Mouse (Mus musculus) cerebellum, adult 11-12 months (tissue): ENCODE results near the gene Fcor.

ENCODE experiments used
- DNase-seq: peaks from one replicate; pipeline ENCODE4 v3.0.0; 2022

The Fcor gene

DNA sequence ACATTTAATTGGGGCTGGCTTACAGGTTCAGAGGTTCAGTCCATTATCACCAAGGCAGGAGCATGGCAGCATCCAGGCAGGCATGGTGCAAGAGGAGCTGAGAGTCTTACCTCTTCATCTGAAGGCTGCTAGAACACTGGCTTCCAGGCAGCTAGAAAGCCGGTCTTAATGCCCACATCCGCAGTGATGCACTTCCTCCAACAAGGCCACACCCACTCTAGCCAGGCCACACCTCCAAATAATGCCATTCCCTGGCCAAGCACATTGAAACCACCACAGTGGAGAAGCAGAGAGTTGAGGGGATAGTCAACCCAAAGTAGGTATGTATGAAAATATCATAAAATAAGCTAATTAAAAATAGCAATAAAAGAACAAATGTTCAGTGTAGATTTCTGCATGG, 1.8 kb downstream of the Fcor start:
- DNase-seq, result peak; percentile 29

DNA sequence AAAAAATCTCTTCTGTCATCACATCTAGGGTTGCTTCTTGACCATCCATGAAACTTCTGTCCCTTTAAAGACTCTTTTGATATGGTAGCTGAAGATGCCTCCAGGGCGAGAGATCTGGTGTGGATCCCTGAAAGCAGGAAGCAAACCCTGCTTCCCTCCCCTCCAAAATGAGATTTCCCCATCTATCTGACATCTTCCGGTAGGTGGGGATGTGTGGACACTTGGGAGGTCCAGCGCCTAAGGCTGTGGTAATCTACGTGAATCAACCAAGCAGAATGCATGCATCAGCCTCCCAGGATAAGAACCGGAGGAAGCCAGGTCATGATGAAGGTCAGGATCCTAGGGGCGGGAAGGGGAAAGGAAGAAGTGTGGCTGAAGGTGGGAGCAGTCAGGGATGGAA, 6.7 kb downstream of the Fcor start, which contains the start of gene Mcemp1:
Gene Mcemp1 (plus strand): TSS at position 248 of the 400 bp plus-strand sequence.
- DNase-seq, result no peak

DNA sequence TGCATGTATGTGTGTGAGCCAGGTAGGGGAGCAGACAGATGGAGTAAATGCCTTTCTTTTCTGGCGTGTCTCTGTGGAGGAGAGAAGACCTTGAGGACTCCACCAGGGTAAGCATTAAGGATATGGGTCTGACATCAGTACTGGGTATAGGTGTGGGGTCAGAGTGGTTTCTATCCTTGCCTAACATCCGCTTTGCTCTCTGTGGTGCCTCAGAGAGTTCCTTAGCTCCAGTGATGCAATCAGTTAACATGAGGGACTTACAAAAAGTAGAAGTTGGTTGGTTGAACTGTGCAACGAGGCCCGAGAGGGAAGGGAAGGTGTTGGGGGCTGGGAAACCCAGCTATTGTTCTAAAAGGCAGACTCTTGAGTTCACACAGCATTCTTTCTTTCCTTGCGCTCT, 7.8 kb downstream of the Fcor start:
- no peak for DNase-seq

DNA sequence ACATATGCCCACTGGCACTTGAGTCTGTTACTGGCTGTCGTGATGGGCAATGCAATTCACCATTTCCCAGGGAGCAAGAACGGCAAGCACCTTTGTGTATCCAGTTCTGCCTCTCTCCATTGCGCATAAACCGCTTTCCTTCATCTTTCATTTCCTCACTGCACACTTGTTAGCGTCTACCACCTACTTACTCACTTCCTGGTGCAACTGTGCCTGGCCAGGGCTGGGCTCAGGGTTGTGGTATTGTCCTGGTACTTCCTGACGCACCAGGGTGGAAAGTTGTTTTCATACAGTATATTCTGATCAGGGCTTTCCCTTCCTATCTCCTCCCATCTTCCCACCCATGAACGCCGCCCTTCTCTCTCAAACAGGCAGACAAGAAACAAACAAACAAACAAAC, 11.3 kb downstream of the Fcor start:
- no peak for DNase-seq

DNA sequence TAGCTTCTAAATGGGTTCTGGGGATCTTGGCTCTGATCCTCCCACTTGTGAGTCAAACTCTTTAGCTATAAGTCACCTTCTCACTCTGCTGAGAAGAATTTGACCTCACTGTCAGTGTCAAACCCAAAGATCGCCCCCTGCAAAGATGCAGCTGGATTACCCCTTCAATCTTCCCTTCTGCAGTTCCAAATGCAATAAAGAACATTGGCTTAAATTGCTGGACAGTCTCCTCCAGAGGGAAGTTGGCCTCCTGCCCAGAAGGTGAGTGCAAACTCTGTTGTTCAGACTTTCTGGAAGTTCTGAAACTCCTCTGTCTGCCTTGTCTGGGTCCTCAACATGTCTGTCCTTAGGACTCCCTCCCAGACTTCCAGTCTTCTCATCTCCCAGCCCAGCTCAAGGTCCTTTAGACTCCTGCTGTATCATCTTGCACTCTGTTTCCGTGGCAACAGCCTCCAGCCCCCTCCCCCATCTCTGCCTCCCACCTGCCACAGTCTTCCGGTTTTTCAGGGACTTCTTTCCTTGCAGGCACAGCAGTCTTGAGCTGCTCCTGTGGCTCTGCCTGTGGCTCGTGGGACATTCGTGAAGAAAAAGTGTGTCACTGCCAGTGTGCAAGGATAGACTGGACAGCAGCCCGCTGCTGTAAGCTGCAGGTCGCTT, 15.3 kb downstream of the Fcor start:
- DNase-seq, result no peak

DNA sequence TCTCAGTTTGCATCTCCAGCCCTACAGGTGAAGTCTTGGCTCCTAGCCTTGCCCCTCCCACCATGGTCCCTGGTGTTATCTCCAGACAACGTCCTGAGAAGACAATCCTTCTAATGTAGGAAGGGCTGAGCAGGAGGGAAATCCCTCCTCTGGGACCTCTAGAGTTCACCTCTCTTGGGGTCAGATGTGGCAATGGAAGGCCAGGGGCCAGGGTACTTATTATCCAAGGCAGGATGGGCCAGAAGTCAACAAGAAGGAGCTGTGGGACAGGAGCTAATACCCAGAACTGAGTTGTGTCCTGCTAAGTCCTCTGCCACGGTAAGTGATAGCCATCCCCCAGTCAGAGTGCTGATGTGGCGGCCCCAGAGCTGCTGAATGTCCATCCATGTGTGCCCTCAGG, 16.6 kb downstream of the Fcor start, which contains the start of gene Retn:
Gene Retn (plus strand): TSS at position 245 of the 400 bp plus-strand sequence.
- no peak for DNase-seq

DNA sequence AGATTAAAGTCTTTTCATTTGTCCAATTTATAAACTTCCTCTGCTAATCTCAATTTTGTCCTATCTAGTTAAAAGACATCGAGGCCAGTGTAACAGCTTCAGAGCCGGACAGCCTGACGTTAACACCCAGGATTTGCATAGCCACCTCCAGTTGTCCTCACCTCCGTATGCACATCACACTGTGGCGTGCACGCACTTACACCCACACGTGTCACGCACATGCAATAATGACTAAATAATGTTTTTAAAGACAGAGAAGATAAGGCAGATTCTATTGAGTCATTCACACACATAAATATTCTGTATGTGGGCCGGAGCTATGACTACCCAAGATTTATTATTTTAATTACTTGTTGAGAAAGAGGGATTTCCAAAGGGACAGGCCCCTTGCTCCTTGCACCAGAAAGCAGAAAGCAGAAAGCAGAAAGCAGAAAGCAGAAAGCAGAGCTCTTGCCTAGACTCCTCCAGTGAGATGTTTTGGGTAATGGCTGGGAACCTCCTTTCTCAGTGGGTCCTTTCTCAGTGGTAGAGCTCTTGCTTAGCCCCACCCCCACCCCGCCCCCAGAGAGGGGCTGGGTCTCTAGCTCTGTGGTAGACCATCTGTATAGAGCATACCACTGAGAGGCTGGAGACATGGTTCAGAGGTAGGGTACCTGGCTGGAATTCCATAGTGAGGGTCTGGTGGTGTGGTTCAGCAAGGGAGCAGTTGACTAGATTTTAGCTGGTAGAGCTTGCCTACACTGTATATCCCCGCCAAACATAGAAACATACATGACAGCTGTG, 17.2 kb downstream of the Fcor start:
- no peak for DNase-seq

DNA sequence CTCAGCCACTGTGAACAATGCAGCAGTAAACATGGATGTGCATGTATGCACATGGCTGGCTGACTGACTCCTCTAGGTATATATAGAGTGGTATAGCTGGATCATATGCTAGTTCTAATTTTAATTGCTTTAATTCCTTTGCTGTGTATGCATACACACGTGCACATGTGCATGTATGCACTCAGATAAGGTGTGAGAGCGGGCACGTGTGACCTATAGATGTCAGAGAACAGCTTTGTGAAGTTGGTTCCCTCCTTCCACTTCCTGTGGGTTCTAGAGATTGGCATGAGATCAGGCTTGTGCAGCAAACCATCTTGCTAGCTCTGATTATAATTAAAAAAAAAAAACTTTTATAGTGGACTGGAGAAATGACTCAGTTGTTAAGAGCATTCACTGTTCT, 19.3 kb downstream of the Fcor start:
- DNase-seq, result no peak

DNA sequence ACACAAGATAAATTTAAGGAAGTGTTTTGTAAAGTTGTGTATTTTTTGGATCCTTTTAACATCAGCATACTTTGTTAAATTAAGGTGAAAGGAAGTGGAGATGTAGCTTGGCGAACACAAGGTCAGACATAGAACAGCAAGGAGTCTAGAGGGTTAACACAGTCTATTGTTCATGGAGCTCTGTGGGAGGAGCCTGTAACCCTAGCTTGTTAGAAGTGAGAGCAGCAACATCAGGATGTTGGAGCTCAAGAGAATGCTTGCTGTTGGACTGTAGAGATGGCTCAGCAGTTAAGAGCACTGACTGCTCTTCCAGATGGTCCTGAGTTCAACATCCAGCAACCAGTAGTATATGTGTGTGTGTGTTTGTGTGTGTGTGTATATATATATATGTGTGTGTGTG, 23.2 kb downstream of the Fcor start:
- no peak for DNase-seq

DNA sequence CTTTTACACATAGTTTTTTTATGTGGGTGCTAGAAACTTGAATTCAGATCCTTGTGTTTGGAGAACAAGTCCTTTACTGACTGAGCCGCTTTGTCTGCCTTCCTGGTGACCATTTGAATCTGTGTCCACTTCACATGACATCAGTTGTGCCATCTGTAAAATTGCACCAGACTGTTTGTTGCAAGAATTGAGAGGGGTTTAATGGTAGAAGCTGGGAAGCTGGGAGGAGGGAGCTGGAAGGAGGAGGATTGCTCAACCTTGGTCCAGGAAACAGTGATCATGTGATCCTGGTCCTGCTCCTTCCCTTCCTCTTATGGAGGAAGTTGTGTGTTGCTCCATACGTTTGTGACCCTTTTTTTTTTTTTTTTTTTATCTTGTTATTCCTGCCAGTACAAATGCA, 23.9 kb downstream of the Fcor start:
- no peak for DNase-seq

DNA sequence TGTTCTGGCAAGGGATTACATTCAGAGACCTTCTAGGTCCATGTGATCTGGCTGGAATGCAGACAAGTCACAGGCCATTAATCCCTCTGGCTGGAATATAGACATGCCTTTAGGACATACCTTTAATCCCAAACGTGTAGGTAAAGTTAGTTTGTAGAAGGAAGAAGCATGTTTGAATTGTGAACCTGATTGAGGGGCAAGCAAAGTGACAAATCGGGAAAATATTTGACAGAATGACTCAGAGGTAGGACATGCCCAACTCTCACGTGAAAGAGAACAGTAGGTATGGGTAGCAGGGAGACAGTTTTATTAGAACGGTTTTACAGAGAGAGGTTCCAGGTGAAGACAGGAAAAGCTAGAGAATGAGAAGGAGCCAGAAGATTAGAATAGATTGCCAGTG, 24.6 kb downstream of the Fcor start:
- DNase-seq, result no peak

DNA sequence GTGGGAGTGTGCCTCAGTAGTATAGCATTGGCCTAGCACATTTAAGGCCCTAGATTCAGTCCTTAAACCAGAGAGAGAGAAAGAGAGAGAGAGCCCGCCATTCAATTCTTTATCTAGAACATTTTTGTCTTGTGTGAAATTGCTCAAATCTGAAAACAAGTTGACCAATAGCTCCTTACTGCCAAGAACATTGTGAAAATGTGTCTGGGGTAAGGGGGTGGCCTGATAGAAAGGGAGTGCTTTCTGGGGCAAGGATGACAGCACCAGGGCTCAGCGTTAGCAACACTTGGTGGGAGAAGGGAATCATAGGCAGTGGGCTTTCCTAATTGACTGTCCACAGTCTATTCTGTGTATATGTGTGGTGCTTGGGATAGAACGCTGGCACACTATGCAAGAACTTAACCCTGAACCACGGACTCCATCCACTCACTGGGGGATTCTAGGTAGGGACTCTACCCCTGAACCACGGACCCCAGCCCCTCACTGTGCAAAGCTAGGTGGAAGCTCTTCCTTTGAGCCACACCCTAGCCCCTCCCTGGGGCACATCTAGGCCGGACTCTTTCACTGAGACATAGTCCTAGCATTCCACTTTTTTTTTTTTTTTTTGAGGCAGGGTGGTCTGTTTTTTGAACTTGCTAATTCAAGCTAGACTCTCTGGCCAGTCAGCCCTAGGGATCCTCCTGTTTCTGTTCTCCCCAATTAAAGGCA, 25.2 kb downstream of the Fcor start:
- DNase-seq, result no peak

DNA sequence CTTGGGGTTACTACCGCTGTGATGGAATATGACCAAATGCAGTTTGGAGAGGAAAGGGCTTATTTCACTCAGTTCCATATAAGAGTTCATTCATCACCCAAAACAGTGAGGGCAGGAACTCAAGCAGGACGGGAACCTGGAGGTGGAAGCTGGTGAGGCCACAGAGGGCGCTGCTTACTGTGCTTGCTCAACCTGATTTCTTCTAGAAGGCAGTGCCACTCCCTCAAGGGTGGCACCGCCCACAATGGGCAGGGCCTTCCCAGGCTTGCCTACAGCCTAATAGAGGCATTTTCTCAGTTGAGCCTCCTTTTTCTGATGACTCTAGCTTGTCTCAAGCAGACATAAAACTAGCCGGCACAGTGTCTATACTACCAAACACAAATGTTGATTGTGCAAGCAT, 26.4 kb downstream of the Fcor start:
- DNase-seq, result peak; percentile 27

DNA sequence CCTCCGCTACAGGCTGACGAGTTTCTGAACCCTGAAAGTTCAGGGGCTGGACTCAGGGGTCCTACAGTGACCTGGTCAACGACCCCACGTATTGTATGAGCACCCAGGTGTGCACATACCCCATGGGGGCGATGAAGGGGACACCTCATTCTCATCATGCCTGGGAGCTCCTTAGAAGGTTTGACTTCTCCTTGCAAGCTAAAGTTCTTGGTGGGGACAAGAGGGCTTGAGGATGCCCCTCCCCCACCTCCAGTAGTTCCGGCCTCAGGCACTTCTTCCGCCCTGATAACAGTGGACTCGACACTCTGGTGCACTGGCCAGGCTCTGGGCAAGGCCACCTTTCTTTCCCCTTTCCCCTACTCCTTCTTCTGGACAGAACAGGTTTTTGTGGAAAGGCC, 40.7 kb downstream of the Fcor start:
- DNase-seq, result peak; percentile 54

DNA sequence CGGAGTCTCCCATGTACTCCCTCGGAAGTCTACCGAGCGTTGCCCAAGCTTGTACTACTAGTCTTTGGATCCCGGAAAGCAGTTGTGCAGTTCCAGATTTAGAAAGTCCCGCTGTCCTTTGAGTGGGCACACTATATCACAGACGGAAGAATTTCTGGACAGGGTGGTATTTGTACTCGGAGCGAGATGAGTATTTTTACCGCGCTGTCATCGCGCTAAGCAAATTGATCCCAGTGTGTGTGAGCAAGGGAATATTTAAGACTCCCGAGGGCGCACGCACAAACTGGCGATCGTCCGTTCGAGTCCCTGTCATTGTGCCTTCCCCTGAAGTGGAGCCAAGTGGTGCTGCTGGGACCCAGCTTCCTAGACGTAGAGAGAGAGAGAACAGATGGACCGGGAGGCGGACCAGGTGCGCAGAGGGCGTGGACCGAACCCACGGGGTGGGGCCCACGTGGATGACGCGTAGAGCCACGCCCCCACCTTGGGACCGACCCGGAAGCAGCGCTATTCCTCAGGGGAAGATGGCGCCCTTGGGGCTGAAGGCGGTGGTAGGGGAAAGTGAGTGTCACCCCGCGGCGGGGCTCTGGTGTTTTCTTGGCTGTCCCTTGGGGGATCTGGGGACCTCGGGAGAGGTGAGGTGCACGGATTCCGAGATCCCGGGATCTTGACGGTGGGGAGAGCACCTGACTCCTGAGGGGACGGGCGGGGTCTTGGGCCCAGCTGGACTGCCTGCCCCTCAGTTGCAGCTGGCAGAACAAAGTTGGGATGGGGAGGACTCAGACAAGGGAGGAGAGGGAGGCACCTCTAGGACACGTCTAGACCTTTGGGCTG, 41.3 kb downstream of the Fcor start, which contains the start of gene Stxbp2:
Gene Stxbp2 (plus strand): TSS at position 309 of the 831 bp plus-strand sequence.
- peak; percentile 86 for DNase-seq

DNA sequence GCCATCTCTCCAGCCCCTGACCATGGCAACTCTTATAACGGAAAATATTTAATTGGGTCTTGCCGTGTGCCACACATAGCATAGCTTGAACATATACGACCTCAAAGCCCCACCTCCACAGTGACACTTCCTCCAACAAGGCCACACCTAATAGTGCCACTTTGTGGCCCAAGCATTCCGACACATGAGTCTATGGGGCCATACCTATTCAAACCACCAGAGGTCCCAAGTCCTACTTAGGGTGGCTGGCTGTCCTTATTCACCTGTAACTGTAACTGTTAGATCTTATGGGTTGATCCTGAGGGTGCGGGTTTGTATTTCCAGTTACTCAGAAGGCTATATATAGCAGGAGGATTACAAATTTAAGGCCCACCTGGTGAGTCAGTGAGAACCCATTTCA, 44.1 kb downstream of the Fcor start:
- DNase-seq, result no peak

DNA sequence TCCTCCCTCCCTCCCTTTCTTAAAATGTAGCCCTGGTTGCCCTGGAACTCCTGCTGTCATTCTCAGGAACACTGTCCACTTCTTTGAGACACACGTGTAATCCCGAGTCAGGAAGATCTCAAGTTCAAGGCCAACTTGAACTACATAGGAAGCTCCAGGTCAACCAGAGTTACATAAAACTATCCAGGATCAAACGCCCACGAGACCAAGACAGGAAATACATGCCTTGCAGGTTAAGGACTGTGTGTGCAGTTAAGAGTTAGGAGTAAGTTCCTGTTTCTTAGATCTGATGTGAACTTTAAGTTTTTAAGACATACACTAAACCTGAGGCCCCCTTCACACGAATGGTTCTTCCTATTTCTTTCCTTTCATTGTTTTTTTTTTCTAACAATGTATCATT, 45.2 kb downstream of the Fcor start:
- DNase-seq, result no peak

DNA sequence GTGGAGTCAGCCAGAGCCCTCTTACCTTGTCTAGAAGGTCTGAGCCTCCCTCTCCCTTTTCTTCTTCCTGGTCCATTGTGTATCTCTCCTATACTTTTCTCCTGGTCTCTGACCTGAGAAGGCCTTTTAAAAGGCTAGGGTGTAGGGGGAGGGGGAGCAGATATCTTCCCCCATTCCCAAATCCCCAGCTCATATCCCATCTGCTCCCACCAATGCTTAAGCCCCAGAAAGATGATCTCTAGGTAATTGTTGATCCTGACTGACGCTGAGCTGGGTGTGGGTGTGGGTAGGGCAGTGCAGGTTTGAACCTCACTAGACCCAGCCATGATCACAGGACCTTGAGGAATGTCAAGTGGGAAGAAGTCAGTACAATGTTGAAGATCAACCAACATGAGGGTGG, 46.7 kb downstream of the Fcor start, which contains the start of gene Pcp2:
Gene Pcp2 (minus strand): TSS at position 101 of the 400 bp plus-strand sequence.
- no peak for DNase-seq

DNA sequence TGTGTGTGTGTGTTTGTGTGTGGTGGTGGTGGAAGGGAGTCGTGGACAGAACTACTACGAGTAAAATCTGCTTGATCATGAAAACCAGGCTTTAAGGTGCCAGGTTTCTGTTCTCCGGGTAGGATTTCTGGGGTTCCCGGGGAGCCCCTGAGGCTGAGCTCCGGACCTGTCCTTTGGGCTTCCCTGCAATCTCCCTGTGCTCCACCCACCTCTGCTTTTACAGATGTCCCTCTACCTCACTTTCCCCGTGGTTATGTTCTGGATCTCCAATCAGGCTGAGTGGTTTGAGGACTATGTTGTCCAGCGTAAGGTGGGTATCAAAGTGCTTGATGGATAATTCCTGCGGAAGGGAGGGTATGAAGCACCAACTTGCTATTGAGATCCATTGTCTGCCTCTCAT, 50.0 kb downstream of the Fcor start:
- DNase-seq, result peak; percentile 54

DNA sequence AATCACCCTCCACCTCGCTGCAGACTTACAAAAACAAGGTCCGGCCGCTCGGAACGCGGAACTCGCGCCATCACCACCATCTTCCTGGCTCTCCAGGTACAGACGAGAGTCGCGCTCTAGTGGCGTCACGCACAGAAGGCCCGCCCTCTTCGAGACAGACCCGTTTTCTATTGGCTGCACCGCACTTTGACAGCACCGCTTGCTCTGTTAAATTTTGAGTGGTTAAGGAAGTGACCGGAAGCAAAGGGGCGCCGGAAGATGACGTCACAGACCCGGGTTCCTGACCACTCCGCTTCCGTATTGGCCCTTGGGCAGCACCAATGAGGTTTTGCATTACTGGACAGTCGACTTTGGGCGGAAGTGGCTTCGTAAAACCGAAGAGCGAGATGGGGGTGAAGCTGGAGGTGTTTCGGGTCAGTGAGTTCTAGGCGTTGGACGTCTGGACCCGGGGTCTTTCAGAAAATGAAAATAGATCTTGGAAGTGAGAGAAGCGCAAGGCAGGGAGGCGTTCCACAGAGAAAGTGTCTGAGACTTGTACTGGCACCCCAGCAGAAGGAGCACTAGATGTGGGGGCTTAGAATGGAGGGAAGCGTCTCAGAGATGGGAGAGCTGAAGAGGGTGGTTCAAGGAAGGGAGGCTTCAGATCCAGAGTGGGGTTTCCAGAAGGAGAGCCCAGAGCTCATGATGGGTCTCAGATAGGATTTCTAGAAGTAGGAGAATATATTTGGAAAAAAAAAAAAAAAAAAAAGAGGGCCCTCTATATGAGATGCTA, 50.8 kb downstream of the Fcor start, which contains the start of the genes Xab2 and Pet100:
Gene Xab2 (minus strand): TSS at position 118 of the 772 bp plus-strand sequence.
Gene Pet100 (plus strand): TSS at position 350 of the 772 bp plus-strand sequence.
- DNase-seq, result peak; percentile 100
